17 mouse cellular contexts compared by ENCODE assay signal in genomic region chr1:160330828-160331227, GRCm38 (mm10).
A peak's percentile ranks its signal among the peaks of the same experiment; 100 is the strongest.
DNase-seq lines count a peak whose midpoint lies in the region; ATAC-seq lines count a peak whose summit lies in the region.
"Had no signal": no experiment of that assay in that cellular context is flagged by ENCODE, and none has a peak within 500 bp of the region (broad histone marks: within the 10 kb centered on the region; RNA-seq: fewer than 3 reads in every experiment).

No protein-coding gene starts in this region.

- peaks cover 75% of the 10 kb centered on the region for H3K4me1 ChIP-seq in megakaryocyte, embryonic 14.5 days
- H3K4me1 ChIP-seq in kidney, embryonic 15.5 days = no peaks in the 10 kb centered on the region
- H3K4me1 ChIP-seq: embryonic facial prominence, embryonic 12.5 days had no signal

- H3K9me3 ChIP-seq in megakaryocyte, embryonic 14.5 days = no peaks in the 10 kb centered on the region
- H3K9me3 ChIP-seq in kidney, embryonic 15.5 days (replicated peaks) = no peaks in the 10 kb centered on the region
- H3K9me3 ChIP-seq: embryonic facial prominence, embryonic 12.5 days; heart, embryonic 13.5 days; midbrain, embryonic 13.5 days had no signal

- H3K27ac ChIP-seq in kidney, embryonic 15.5 days = no peak overlapping the region
- H3K27ac ChIP-seq: embryonic facial prominence, embryonic 12.5 days; heart, embryonic 13.5 days; midbrain, embryonic 13.5 days had no signal

- WGBS in kidney, embryonic 15.5 days = 45% methylated on average over 1 of the region's 1 CpGs

- peak; percentile 97 for ATAC-seq in frontal cortex, adult (ENCODE audit: low TSS enrichment)
- no peak for ATAC-seq in megakaryocyte, adult 5-6 weeks (ENCODE audit: poor library complexity, severe bottlenecking)
- peak; percentile 71 for ATAC-seq in megakaryocyte-erythroid progenitor cell, adult 5-6 weeks (replicated peaks; ENCODE audit: low FRiP score, low TSS enrichment, poor library complexity, severe bottlenecking)
- ATAC-seq in kidney, embryonic 15.5 days (replicated peaks; ENCODE audit: low FRiP score) = no peak
- ATAC-seq: activated CD4-positive, CD25-positive, alpha-beta regulatory T cell, adult 4 months; midbrain, embryonic 13.5 days had no signal

- intact Hi-C loops in left cerebral cortex, postnatal 25 days (cut with DNase I) = loop anchor here (2.0 kb wide), 1 partner anchor 38 kb away; no protein-coding TSS in a partner anchor

- no peaks in the 10 kb centered on the region for H3K27me3 ChIP-seq in megakaryocyte, embryonic 14.5 days (replicated peaks)
- no peaks in the 10 kb centered on the region for H3K27me3 ChIP-seq in kidney, embryonic 15.5 days
- H3K27me3 ChIP-seq: CH12.LX; embryonic facial prominence, embryonic 12.5 days; heart, embryonic 13.5 days; midbrain, embryonic 13.5 days had no signal

- no peak overlapping the region for H3K4me2 ChIP-seq in kidney, embryonic 15.5 days
- H3K4me2 ChIP-seq: embryonic facial prominence, embryonic 12.5 days; heart, embryonic 13.5 days; midbrain, embryonic 13.5 days had no signal

- peak overlapping the region; percentile 35 for H3K4me3 ChIP-seq in megakaryocyte, embryonic 14.5 days (replicated peaks)
- no peak overlapping the region for H3K4me3 ChIP-seq in kidney, embryonic 15.5 days (replicated peaks)
- H3K4me3 ChIP-seq: embryonic facial prominence, embryonic 12.5 days; heart, embryonic 13.5 days; midbrain, embryonic 13.5 days had no signal

- no peak overlapping the region for H3K9ac ChIP-seq in kidney, embryonic 15.5 days
- H3K9ac ChIP-seq: embryonic facial prominence, embryonic 12.5 days; heart, embryonic 13.5 days; midbrain, embryonic 13.5 days had no signal

- no peak for DNase-seq in frontal cortex, postnatal 10 days (ENCODE audit: low spot score in 2 of 2)
- DNase-seq in left cerebral cortex, postnatal 25 days (ENCODE audit: low spot score in 2 of 2) = peak; percentile 47 to 92
- DNase-seq in urinary bladder, postnatal 25 days (ENCODE audit: low spot score) = no peak
- DNase-seq: adrenal gland, postnatal 36 days; cerebellum, postnatal 36 days; gastrocnemius, postnatal 36 days; kidney, adult 9 months had no signal

- H3K36me3 ChIP-seq in megakaryocyte, embryonic 14.5 days (replicated peaks; ENCODE audit: low read length) = no peaks in the 10 kb centered on the region
- no peaks in the 10 kb centered on the region for H3K36me3 ChIP-seq in kidney, embryonic 15.5 days
- H3K36me3 ChIP-seq: embryonic facial prominence, embryonic 12.5 days; heart, embryonic 13.5 days; midbrain, embryonic 13.5 days had no signal

Comparison
In these comparisons a context has a peak if more than half of its experiments do, and no peak if none do; other contexts are left out.
1. ATAC-seq: peak in frontal cortex, adult (single experiment) and megakaryocyte-erythroid progenitor cell, adult 5-6 weeks (single experiment); none in megakaryocyte, adult 5-6 weeks (single experiment) and kidney, embryonic 15.5 days (single experiment).
2. DNase-seq: peak in left cerebral cortex, postnatal 25 days (2 of 2); none in frontal cortex, postnatal 10 days (0 of 2) and urinary bladder, postnatal 25 days (single experiment).